Mouse (Mus musculus): ENCODE data around the gene Pbx4.

GRCm38 (mm10) chr8:69822386-69823191 is 9.7 kb upstream of the Pbx4 start, which contains the start of gene Lpar2:
- TF ChIP-seq MYOD1 (IDR thresholded peaks at IDR 0.05; ENCODE audit: control insufficient read depth in 1 of 3, insufficient read length in 2 of 3, low read depth in 2 of 3) (no peak), TCF12 (IDR thresholded peaks at IDR 0.05; ENCODE audit: insufficient read depth, poor library complexity, severe bottlenecking) (no peak), POLR2A (IDR thresholded peaks at IDR 0.05; ENCODE audit: insufficient read length, low read depth) (no peak), POLR2AphosphoS2 (IDR thresholded peaks at IDR 0.05; ENCODE audit: insufficient read length, low read depth) (no peak), REST (IDR thresholded peaks at IDR 0.05; ENCODE audit: insufficient read depth, insufficient read length) (no peak), E2F4 (IDR thresholded peaks at IDR 0.05; ENCODE audit: insufficient read depth) (no peak), SRF (IDR thresholded peaks at IDR 0.05; ENCODE audit: control insufficient read depth, insufficient read length, low read depth) (no peak), USF1 (IDR thresholded peaks at IDR 0.05; ENCODE audit: low read depth) (no peak), CEBPB (IDR thresholded peaks at IDR 0.05; ENCODE audit: insufficient read depth, poor library complexity, severe bottlenecking) (no peak), TCF3 (IDR thresholded peaks at IDR 0.05; ENCODE audit: insufficient read length, low read depth) (no peak), MAX (IDR thresholded peaks at IDR 0.05; ENCODE audit: low read depth) (no peak), MYOG (IDR thresholded peaks at IDR 0.05; ENCODE audit: control insufficient read depth in 1 of 3, insufficient read depth in 1 of 3, insufficient read length in 2 of 3, low read depth in 2 of 3) (no peak)

Data from myocyte (in vitro differentiated cells).